Mouse (Mus musculus) cerebellum, postnatal 25 days (tissue): ENCODE results near the gene Foxd1.

ENCODE experiments used
- DNase-seq, 2 experiments: peaks; one replicate each; pipeline ENCODE4 v3.0.0; 2021; ENCODE audit warnings: mixed read lengths in 2 of 2

The Foxd1 gene

GRCm38 (mm10) chr13:98356176-98356972 lies 2.3 kb downstream of the Foxd1 start:
- no peak for DNase-seq

- DNase-seq = no peak
Measured at GRCm38 (mm10) chr13:98356973-98357425, 3.0 kb downstream of the Foxd1 start.

- DNase-seq = no peak
Measured at GRCm38 (mm10) chr13:98357433-98358423, 3.7 kb downstream of the Foxd1 start.

- DNase-seq = no peak
Measured at GRCm38 (mm10) chr13:98358424-98359181, 4.6 kb downstream of the Foxd1 start.

GRCm38 (mm10) chr13:98359337-98359736 lies 5.3 kb downstream of the Foxd1 start:
- no peak for DNase-seq

- no peak for DNase-seq
Measured at GRCm38 (mm10) chr13:98360391-98360790, 6.3 kb downstream of the Foxd1 start.

- DNase-seq = no peak
Measured at GRCm38 (mm10) chr13:98361161-98361560, 7.1 kb downstream of the Foxd1 start.

- DNase-seq = no peak
Measured at GRCm38 (mm10) chr13:98363046-98363445, 9.0 kb downstream of the Foxd1 start.

GRCm38 (mm10) chr13:98365081-98365480 lies 11.0 kb downstream of the Foxd1 start:
- no peak for DNase-seq

- DNase-seq = peak in 1 of 2 experiments; percentile 9
Measured at GRCm38 (mm10) chr13:98365766-98366421, 11.9 kb downstream of the Foxd1 start.

GRCm38 (mm10) chr13:98366469-98367275 lies 12.6 kb downstream of the Foxd1 start:
- DNase-seq = no peak

GRCm38 (mm10) chr13:98367601-98368000 lies 13.6 kb downstream of the Foxd1 start:
- no peak for DNase-seq

- DNase-seq = no peak
Measured at GRCm38 (mm10) chr13:98369046-98369445, 15.0 kb downstream of the Foxd1 start.

- no peak for DNase-seq
Measured at GRCm38 (mm10) chr13:98374560-98374959, 20.5 kb downstream of the Foxd1 start.

- DNase-seq = no peak
Measured at GRCm38 (mm10) chr13:98374979-98375378, 20.9 kb downstream of the Foxd1 start.

- no peak for DNase-seq
Measured at GRCm38 (mm10) chr13:98377746-98378145, 23.7 kb downstream of the Foxd1 start.

GRCm38 (mm10) chr13:98382751-98383150 lies 28.7 kb downstream of the Foxd1 start:
- DNase-seq = no peak

GRCm38 (mm10) chr13:98383911-98384498 lies 30.0 kb downstream of the Foxd1 start:
- DNase-seq = no peak

GRCm38 (mm10) chr13:98385877-98386276 lies 31.8 kb downstream of the Foxd1 start:
- DNase-seq = no peak

GRCm38 (mm10) chr13:98389092-98389491 lies 35.0 kb downstream of the Foxd1 start:
- DNase-seq = no peak

GRCm38 (mm10) chr13:98390363-98390762 lies 36.3 kb downstream of the Foxd1 start:
- DNase-seq = no peak
